Mouse (Mus musculus) retina, postnatal 7 days (tissue): ENCODE measurements around the gene Fars2.

Experiments
- DNase-seq: peaks from one replicate; pipeline ENCODE4 v3.0.0-alpha.2; 2012; ENCODE audit warnings: low read depth, low spot score

Fars2 gene

DNA sequence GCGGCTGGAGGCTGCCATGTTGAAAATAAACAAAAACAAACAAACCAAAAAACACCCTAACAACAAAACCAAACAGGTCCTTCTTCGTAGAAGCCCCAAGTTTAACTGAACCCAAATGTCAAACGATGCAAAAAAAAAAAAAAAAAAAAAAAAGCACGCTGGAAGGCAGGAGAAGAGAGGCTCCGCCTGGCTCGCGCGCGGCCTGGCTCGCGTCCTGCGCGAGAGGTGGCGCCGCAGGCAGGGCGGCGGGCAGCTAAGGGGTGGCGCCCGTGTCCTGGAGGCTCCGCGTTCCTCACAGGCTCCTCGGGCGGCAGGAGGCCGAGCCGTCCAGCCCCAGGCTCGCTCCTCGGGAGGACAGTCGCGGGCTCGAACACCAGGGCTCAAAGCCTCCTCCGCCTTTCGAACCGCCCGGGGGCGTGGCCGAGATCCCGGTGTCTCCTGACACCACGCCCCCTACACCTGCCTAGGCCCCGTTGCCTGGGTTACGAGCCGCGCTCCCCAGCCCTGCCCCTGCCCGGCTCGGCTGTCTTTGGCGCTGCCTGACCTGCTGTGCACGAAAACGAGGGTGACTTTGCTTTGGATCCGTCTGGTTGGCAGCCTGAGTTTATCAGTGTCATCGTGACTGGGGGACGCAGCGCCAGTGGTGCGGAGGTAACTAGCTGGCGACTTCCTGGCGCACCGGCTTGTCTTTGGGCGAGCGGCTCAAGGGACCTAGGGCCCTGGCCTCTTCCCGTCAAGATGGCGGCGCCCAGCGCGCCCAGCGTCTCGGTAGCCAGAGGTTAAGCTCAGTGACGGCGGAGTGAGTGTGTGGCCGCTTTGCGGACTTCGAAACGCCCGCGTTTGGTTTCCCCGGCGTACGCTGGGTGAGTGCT is at the start of gene Fars2, which contains the start of gene Lyrm4:
TSS of gene Fars2 (plus strand) at position 270 of the 872 bp plus-strand sequence.
TSS of gene Lyrm4 (minus strand) at position 384 of the 872 bp plus-strand sequence.
- peak; percentile 91 for DNase-seq

DNA sequence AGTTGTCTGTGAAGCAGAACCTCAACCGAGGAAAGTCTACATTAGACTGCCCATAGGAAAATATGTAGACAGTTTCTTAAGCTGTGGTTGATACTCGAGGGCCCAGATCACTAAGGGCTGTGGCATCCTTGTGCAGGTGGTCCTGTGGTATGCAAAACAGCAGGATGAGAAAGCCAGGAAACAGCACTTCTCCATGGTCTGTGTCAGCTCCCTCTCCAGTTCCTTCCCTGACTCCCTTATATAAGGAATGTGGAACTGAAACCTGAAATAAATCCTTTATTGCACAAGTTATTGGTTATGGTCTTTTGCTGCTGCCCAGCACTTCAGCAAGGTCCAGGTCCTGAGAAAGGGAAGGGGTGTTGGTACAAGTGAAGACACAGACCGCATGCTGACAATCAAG is 42.7 kb upstream of the Fars2 start:
- DNase-seq, result no peak

DNA sequence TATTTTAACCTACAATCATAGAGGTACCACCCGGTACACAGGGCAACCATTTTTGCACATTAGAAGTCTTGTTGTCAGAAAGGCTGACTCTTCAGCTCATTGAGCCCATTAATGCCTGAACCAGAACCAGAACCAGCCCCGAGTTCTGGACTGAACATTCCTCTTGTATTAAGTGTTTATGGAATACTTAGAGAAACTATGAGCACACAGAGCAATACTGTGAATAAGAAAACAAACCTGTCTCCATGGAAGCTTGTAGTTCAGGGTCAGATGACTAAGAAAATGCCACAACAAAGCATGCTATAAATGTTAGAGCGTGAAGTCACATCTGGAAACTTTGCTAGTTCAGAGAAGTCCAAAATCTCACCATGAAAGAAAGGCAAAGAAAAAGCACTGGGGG is 35.6 kb upstream of the Fars2 start:
- no peak for DNase-seq

DNA sequence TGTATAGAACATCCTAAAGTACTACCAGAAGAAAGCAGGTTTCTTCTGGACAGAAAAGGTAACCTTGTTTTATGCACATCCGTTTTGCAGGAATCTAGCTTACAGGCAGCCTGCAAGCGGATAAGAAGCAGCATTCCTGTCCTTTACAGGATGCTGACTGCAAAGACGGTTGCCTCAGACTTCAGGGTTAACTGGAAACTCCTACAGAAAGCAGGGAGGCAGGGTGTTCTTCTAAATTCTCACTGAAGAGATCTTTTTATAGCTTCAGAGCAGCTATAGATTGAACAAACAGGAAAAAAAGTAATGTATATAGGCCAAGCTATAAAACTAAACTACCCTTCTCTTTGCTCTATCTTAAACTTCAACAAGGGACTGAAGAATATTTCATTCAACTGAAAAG is 32.5 kb upstream of the Fars2 start:
- no peak for DNase-seq

DNA sequence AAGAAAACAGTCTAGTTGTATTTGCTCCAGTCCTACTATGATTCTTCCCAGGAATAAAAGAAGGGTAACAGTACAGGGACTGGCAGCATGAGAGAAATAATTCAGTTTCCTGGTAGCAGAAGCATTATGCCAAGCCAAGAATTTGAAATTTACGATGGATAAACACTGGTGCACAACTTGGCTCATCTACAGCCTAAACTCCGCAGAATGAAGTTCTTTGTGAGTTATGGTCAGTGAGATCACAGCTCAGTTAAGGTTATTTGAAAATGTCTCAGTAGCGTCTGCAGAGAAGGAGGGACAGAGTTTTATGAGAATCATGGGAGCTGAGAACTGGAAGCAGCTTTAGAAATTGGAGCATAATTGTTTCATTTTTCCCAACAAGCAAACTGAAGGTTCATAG is 31.2 kb upstream of the Fars2 start:
- no peak for DNase-seq

DNA sequence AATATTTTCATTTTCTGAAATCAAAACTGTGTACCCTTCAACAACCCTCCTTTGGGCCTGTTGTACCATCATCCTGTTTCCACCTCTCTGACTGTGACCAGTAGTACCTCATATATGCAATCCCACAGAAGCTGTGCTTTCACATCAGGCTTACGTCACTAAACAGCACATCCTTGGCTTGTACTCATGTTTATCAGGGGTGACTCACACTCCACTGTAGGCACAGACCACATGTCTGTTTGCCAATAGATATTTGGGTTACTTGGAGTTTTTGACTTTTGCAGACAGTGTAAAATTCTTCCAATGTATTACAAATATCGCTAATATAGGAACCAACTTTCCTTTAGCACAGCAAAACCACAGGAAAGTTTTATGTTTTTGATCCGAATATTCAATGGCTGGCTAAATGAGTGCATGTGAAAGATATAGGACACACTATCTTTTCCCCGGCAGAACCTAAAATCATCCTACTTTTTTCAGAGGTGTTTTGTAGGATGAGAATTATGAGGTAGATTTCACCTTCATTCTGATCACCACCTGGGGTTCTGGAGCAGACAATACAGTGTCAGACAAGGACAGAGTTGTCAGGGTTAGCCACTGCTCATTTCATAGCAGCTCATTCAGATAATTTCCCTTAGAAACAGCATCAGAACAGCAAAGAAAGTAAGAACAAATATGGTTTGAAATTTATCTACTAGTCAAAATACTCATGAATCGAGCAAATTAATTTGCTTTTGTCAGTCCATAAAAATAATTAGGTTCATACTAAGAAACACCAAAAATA is 30.4 kb upstream of the Fars2 start:
- no peak for DNase-seq

DNA sequence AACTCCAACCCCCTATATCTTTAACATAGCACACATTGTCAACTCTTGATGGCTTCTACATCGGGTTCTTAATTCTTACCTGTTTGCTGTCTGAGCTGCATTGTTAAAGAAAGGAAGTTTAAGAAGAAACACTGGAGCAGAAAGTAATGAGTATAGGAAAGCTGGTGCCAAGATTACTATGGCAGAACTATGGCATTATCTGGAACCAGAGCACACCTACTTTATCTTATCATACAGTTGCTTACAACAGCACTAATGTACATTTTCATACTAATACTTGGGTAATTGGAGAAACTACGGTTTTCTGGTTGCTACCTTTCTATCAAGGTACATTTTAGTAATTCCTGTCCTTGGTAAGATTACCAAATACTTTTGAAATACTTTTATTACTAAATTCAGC is 29.8 kb upstream of the Fars2 start:
- no peak for DNase-seq

DNA sequence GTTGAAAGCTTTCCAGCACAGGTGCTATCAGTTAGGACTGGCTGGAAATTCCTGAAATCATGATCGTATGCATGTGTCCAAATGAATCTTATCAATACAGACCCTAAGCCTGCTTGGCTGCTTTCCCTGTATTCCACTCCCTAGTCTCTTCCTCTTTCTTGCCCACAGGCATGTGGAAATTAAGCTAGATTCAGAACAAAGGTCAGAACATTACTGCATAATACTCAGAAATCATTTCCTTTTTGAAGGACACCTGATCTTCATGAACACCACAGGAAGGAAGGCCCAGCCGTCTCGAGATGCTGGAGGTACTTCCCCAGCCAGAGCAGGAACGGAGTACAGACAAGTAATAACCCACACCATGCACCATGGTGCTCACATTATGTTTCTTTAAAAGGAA is 29.0 kb upstream of the Fars2 start:
- no peak for DNase-seq

DNA sequence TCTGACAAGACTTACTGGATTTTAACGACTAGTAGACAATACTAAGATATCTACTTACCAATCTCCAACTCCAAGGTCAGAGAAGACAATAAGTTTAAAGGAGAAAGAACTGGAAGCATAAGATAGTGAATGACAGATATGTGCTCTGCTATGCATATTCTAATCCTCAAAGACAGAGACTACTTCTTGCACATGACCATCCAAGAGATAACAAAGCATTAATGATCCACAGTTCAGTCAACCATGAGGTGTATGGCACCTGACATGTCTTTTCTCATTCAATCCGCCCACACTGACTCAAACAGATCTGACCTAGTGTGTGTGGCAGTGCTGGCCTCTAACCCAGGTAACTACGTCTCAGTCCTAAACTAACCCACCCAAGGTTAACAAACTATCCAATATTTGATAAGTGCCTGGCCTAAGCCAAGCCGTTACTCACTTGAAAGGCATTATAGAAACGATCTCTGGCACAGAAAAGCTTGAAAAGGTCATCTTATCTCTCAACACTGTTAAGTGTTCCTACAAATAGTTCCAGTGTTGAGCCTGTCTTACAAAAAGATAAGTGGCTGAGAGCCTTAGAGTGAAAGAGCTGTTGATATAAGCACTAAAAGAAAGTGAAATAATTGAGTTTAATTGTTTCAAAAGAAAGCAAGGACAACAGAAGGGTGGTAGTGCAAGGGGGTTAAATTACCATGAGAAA is 20.4 kb upstream of the Fars2 start:
- no peak for DNase-seq

DNA sequence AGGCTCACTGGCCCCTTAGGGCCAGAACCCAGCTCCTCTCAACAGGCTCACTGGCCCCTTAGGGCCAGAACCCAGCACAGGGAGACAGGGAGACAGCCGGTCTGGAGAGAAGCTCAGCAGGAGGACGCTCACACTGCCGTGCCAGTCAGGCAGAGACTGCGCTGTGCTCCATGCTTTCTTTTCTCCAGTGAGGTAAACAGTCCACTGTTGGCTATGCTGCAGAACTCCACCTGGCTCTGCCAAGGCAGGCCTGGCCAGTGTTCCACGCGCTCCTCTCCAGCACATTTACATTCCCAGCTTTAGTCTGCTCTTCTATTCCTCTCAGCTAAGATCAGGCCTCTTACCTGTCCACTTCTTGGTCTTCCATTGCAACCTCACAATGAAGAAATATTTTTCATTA is 11.6 kb upstream of the Fars2 start:
- no peak for DNase-seq

DNA sequence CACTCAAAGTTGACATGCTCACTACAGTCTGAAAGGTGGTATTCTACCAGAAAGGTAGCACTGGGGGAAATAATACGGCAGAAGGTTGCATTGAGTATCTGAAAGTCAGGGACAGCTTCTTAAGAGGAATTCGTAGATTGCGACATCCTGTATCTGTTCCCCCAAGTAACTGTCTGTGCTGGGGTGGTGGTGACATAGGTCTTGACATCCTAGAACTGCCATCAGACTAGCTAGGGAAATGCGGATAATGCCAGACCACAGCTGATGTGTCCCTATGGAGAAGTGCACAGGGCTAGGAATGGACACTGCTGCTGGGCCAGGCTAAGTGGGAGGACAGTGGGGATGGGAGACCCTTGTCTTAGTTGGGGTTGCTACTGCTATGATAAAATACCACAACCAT is 8.7 kb upstream of the Fars2 start:
- DNase-seq, result no peak

DNA sequence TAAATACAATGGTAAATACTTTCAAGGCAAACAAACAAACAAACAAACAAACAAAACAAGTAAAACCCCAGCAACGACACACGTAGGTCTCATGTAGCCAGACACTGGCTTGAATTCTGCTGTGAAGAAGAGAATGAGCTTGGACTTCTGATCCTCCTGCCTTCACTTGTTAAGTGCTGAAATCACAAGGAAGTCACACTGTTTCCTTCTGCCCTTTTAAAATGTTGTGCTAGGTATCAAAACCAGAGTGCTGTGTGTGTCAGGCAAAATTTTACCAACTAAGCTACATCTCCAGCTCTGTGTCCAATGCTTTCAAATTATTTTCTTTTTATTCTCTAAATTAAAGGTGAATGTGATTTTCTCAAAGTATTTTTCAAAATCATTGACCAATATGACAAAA is 5.9 kb upstream of the Fars2 start:
- no peak for DNase-seq

DNA sequence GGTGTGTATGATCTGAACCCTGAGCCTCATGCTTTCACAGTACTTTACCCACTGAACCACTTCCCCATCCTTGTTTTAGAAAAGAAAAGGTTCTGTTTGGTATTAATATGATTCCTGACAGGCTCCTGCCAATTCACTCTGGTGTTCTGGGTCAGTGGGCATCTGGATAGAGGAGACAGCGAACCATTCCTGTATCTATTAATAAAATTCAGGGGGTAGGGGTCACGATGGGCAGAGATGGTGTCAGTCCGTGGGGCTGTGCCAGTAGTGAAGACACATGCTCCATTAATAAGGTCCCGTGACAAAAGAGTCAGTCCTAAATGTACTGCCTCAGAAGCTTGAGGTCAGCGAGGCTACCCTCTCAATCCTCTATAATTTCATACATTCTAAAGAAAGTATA is 4.0 kb upstream of the Fars2 start:
- DNase-seq, result no peak

DNA sequence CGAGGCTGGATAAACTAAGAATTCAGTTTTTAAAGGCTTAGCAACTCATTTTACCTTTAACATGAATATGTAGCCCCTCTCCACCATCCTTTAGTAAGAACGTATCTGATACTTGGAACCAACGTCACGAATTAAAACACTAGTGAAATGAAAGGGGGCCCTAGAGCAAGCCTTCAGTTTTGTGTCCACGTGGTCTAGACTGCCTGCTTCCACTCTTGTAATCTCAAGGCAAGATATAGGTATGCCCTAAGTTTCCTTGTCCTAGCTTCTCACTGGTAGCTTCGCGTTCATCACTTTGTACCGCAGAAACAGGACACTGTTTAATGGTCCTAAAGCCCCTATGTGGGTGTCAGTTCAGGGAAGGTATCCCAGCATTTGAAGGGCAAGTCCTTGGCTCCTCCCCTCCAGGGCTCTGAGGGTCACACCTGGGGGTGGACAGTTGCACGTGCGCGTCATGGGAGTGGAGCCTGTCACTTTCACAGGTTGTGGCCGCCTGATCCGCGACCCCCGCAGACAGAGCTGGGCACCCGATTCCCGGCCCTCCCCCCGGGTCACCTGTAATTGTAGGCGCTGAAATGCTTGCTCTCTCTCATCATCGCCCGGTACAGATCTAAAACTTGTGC is 581 bp upstream of the Fars2 start:
- DNase-seq, result no peak

DNA sequence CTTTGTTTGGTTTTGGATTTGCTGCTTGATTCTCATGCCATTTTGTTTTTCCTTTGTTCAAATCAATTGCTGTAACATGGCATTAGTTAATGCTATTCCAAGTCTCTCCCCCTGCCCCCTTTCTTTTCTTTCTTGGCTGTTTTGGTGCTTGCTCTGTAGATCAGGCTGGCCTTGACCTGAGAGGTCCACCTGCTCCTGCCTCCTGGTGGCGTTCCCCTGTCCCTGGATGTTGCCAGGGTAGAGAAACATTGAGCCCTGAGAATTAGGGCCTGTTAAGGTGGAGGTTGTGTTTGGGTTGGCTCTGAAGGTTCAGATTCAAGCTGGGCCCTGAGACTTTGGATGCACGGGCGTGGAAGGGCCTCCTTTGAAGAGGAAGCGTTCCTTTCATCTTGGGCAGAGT is 2.5 kb downstream of the Fars2 start:
- no peak for DNase-seq

DNA sequence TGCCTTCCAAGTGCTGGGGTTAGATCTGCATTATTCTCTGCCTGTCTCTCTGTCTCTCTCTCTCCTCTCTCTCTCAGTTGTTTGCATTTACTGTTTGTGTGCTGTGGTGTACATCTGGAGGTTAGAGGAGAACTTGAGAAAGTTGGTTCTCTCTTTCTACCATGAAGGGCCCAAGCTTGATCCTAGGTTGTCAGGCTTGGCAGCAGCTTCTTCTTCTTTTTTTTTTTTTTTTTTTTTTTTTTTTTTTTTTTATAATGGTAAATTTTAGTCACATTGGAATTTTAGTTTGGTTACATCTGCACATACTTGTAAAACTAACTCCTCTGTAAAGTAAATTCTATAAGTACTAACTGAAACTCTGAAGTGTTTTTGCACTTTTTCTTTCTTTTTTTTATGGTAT is 3.4 kb downstream of the Fars2 start:
- DNase-seq, result no peak

DNA sequence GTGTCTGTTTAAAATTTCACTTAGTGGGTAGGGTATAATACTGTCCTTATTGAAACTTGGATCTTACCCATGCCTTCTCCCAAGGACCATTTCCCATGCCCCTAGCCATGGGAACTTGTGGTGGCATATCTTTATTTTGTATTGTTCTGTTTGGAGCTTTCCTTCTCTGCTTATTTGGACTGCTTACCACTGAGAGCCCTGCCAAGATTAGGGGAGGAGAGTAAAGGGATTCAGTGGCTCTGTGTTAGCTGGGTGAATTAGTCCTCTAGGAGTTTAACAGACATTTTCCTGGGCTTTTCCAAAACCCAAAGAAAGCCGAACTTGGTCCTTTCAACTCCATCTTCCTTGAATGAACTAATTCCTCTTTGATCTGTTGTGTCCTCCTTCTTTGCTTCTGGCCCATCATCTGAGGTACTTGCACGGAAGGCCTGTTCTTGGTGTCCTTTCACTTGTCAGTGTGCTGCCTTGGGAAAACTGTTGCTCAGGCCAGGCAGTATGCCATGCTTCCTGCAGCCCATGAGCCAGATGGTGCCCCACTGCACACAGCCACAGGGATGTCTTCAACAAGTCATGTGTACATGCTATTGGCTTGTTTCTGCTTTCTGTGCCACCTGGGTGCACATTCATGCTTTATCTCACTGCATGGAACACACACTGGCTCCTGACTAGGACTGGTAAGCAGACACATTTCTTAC is 12.3 kb downstream of the Fars2 start:
- no peak for DNase-seq

DNA sequence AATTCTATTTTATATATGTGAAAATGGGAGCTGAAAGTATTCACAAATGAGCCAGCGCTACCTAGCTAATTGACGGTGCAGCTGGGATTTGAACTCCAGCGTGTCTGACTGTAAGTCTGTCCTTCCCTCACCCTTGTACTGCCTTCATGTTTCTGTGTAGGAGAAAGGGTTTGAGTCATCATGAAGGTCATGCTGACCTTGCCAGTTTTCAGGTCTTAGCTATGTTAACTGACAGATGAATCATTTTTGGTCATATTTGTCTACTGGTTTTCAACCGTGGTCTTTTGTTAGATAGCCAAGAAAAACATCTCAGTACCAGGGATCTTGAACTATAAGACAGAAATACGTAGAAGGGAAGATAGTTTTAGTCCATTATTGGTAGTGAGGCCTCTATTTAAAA is 14.2 kb downstream of the Fars2 start:
- no peak for DNase-seq

DNA sequence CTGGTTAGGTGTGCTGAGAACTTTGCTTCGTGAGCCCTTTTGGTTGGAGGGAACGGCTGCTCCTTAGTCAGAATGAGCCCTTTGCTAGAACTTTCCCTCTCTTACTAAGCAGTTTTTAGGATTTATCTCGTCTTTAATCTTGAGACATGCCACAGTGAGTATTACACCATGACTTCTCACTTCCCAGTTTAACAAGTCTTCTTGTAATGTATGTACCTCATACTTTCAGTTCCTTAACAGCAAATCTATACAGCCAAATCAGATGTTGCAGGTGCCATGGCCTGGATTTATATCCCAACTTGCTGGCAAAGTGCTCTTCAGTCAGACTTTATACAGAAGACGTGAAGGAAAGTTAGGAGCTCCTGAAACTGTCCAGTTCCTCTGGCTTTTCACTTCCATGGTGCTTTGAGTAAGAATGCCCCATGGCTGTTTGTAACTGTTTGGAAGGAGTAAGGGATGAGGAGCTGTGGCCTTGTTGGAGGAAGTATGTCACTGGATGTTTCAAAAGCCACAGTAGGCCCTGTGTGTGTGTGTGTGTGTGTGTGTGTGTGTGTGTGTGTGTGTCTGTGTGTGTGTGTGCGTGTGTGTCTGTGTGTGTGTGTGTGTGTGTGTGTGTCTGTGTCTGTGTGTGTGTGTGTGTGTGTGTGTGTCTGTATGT is 14.9 kb downstream of the Fars2 start:
- no peak for DNase-seq

DNA sequence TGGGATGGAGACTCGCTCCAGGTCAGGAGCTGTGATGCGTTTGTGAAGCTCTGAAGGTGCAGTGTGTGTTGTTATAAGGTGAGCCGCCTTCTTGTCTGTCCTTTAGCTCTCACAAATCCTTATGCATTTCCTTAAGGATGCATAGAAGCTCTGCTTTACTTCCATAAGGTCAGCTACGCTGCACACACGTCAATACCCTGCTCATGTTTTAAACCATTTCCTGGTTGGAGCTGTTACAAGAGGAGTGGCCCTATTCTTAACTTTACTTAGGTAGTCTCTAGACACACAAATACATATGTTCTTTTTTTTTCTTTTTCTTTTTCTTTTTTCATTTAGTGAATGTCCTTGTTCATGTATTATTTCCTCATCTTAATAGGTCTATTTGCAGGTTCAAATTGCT is 22.5 kb downstream of the Fars2 start:
- DNase-seq, result no peak
